Mouse (Mus musculus): ENCODE data around the gene 9130230L23Rik.

The 9130230L23Rik gene

GRCm38 (mm10) chr5:65954130-65955080 lies 49.7 kb downstream of the 9130230L23Rik start:
- DNase-seq, result no peak

DNA sequence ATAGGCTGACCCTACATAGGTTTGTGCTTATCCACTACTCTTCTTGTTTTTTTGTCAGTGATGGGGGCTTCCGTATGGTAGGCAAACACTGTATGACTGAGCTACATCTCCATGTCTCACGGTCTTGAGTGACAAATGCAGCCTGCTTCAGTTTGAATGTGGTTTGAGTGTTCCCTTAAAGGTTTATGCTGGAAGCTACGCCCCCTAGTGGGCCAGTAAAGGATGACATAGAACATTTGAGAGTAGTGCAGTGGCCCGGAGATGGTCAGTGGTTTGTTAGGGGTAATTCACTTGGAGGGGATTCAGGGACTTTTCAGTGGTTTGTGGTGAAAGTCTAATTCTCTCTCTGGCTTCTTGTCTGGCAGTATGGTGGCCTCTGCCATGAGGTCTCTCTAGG lies 52.6 kb downstream of the 9130230L23Rik start:
- DNase-seq, result no peak

- no peak for DNase-seq
Observed at GRCm38 (mm10) chr5:65950679-65951512, 53.2 kb downstream of the 9130230L23Rik start.

- DNase-seq, result peak in 1 of 2 experiments; percentile 10
Observed at GRCm38 (mm10) chr5:65950236-65950635, 53.8 kb downstream of the 9130230L23Rik start.

- DNase-seq, result no peak
Observed at GRCm38 (mm10) chr5:65949822-65950221, 54.3 kb downstream of the 9130230L23Rik start.

DNA sequence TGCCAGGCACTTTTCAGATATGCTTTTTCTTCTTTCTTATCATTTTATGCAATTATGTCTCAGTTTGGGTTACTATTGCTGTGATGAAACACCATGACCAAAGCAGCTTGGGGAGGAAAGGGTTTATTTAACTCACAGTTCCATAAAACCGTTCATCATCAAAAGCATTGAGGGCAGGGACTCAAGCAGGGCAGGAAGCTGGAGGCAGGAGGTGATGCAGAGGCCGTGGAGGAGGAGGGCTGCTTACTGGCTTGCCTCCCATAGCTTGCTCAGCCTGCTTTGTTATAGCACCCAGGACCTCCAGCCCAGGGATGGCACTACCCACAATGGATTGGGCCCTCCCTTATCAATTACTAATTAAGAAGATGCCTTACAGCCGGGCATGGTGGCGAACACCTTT lies 62.9 kb downstream of the 9130230L23Rik start:
- DNase-seq, result no peak

DNA sequence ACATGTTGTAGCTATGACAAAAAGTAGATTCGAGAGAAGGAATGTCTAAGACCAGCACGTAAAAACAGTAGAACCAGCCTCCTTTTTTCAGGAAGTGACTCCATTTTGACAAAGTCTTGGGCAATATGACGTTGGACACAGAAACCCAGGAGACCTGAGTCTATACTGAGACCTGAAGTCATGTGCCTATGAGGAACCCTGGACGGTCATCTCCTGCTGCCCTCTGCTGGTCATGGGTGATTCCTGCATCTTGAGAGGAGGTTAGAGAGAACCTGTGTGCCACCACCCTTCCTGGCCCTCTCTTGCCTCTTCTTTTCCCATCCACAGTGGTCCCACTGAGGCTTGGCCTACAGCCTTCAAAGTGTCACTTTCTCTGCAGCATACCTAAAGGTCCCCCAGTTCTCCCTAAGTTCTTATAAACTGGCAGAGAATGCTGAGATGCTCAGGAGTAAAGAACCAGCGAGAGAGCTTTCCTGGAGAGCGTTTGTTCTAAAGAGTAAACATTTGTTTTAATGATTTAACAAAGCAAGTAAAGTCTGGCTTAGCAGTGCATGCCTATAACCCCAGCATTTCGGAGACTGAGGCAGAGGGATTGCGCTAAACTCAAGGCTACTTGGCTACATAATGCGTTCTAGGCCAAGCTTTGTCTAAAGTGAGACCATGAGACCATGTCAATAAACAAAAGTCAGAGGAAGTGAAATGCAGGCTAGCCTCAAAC lies 65.9 kb downstream of the 9130230L23Rik start:
- peak; percentile 63 to 85 for DNase-seq

DNA sequence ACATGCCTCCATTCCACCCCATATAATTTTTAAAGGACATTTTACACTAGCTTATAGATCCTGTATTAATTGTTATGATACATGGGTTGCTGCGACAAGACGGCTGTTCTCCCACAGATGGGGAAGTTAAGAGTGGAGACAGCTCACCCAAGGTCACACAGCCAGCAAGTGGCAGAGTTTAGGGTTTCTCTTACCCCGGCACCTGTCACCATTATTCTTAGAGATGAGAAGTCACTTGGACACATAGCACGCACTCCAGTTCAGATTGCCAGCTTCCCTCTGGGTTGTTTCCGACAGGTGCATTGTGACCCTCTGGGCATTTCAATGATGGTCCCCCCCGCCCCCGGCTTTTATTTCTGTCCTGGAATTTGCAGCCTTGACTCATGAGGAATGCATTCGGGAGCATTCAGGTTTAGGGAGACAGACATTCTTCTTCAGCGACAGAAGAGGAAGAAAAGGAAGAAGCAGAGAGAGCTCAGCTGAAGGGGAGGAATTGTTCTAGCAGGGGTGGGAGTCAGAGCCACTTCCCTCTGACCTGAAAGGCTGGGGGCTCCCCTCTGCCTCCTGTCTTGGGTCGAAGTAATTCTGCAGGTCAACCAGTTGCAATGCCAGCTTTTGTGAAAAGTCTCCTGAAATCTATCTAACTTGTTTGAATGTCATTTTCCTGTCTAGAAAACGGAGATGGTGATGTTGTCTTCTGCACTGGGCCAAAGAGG lies 66.9 kb downstream of the 9130230L23Rik start:
- DNase-seq, result no peak

DNA sequence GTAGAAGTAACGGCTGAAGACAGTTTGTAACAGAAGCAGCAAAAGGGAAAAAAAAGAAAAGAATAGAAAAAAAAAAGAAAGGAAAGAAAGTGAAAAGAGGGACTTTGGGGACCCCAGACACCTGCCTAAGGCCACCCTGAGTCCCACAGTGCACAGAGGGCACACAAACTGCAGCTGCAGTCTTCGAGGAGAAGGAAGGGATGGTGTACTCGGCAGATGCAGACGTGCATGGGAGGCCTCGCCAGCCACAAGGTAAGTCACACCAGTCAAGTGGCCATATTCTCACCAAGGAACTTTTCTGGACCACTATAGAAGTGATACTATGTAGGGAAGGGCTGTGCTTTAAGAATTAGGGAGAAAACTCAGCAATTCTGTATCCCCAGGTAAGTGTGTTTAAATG lies 69.3 kb downstream of the 9130230L23Rik start, which contains the start of gene Chrna9:
TSS of gene Chrna9 (plus strand) at position 139 of the 400 bp plus-strand sequence.
- no peak for DNase-seq

GRCm38 (mm10) chr5:65933764-65934163 lies 70.3 kb downstream of the 9130230L23Rik start:
- no peak for DNase-seq

- DNase-seq, result no peak
Observed at GRCm38 (mm10) chr5:65933258-65933657, 70.8 kb downstream of the 9130230L23Rik start.

DNA sequence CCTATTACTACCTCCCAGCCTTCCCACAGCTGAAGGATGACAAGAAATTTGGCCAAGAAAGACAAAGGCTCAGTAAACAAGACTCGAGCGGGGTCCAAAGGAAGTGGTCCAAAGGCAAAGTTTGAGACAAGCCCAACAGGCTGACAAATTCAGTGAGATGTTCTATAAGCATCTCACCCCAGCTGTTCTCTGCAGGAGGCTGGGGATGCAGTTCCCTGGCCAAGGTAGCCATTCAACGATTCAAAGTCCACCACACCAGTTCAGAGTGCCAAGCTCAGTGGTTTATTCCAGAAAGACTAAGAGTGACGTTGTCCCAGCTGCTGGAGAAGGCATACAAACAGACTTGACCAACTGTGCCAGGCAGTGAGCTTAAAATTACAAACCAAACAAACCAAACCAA lies 73.9 kb downstream of the 9130230L23Rik start:
- DNase-seq, result peak; percentile 19 to 21

Measured in kidney, adult 8-10 months (tissue).